Mouse (Mus musculus): ENCODE results near the gene C1qtnf6. TPM values are rescaled to one million over a fixed set of nuclear protein-coding genes. Genes with fewer than 3 reads are reported as not detected.

The C1qtnf6 gene
- polyA plus RNA-seq, 1 experiment from 2014 or later, result 30.4 TPM

GRCm38 (mm10) chr15:78559141-78559979 lies 28.1 kb upstream of the C1qtnf6 start:
- Histone ChIP-seq H3K36me3 (no peaks in the 10 kb centered on the region), H3K4me3 (no peak overlapping the region), H3K27ac (ENCODE audit: poor library complexity, severe bottlenecking) (no peak overlapping the region), H3K4me2 (no peak overlapping the region), H3K9ac (no peak overlapping the region), H3K27me3 (replicated peaks) (no peaks in the 10 kb centered on the region), H3K9me3 (replicated peaks) (no peaks in the 10 kb centered on the region), H3K4me1 (replicated peaks) (peaks cover 5% of the 10 kb centered on the region; the same call in 1 of the 2 replicates)
- ATAC-seq (ENCODE audit: insufficient number of reproducible peaks, low FRiP score), result no peak
- WGBS, result 65% methylated on average over 11 of the region's 11 CpGs

GRCm38 (mm10) chr15:78557693-78558535 lies 26.7 kb upstream of the C1qtnf6 start:
- Histone ChIP-seq H3K36me3 (no peaks in the 10 kb centered on the region), H3K4me3 (no peak overlapping the region), H3K9ac (no peak overlapping the region), H3K4me2 (no peak overlapping the region), H3K4me1 (replicated peaks) (no peaks in the 10 kb centered on the region), H3K9me3 (replicated peaks) (0 out of 2 replicates have a peak, but pooled peaks cover under 1% of the 10 kb centered on the region), H3K27me3 (replicated peaks) (no peaks in the 10 kb centered on the region), H3K27ac (ENCODE audit: poor library complexity, severe bottlenecking) (no peak overlapping the region)
- ATAC-seq (ENCODE audit: insufficient number of reproducible peaks, low FRiP score), result no peak
- 58% methylated on average over 10 of the region's 10 CpGs for WGBS

- Histone ChIP-seq H3K27ac (ENCODE audit: poor library complexity, severe bottlenecking) (no peak overlapping the region), H3K9ac (no peak overlapping the region), H3K27me3 (replicated peaks) (no peaks in the 10 kb centered on the region), H3K4me3 (peak overlapping the region; percentile 24), H3K36me3 (no peaks in the 10 kb centered on the region), H3K9me3 (replicated peaks) (peaks cover 20% of the 10 kb centered on the region; the same call in 1 of the 2 replicates), H3K4me1 (replicated peaks) (no peaks in the 10 kb centered on the region), H3K4me2 (peak overlapping the region; percentile 41)
- WGBS, result 55% methylated on average over 25 of the region's 25 CpGs
- ATAC-seq (ENCODE audit: insufficient number of reproducible peaks, low FRiP score), result no peak
These were observed 23.5 kb upstream of the C1qtnf6 start for GRCm38 (mm10) chr15:78554545-78555313.

GRCm38 (mm10) chr15:78549189-78549734 lies 18.0 kb upstream of the C1qtnf6 start:
- Histone ChIP-seq H3K4me3 (no peak overlapping the region), H3K9me3 (replicated peaks) (peaks cover 20% of the 10 kb centered on the region; the same call in 1 of the 2 replicates), H3K36me3 (no peaks in the 10 kb centered on the region), H3K4me2 (no peak overlapping the region), H3K27ac (ENCODE audit: poor library complexity, severe bottlenecking) (no peak overlapping the region), H3K4me1 (replicated peaks) (peaks cover 17% of the 10 kb centered on the region), H3K27me3 (replicated peaks) (peaks cover 20% of the 10 kb centered on the region), H3K9ac (no peak overlapping the region)
- ATAC-seq (ENCODE audit: insufficient number of reproducible peaks, low FRiP score), result no peak
- WGBS, result 67% methylated on average over 4 of the region's 4 CpGs

- Histone ChIP-seq H3K36me3 (no peaks in the 10 kb centered on the region), H3K4me3 (no peak overlapping the region), H3K9ac (no peak overlapping the region), H3K9me3 (replicated peaks) (peaks cover 20% of the 10 kb centered on the region; the same call in 1 of the 2 replicates), H3K27ac (ENCODE audit: poor library complexity, severe bottlenecking) (no peak overlapping the region), H3K4me2 (no peak overlapping the region), H3K27me3 (replicated peaks) (peaks cover 26% of the 10 kb centered on the region), H3K4me1 (replicated peaks) (peaks cover 17% of the 10 kb centered on the region)
- 71% methylated on average over 8 of the region's 8 CpGs for whole genome bisulfite sequencing
- no peak for ATAC-seq (ENCODE audit: insufficient number of reproducible peaks, low FRiP score)
These were observed 17.5 kb upstream of the C1qtnf6 start for GRCm38 (mm10) chr15:78548711-78549110.

GRCm38 (mm10) chr15:78548336-78548665 lies 17.1 kb upstream of the C1qtnf6 start:
- Histone ChIP-seq H3K4me3 (no peak overlapping the region), H3K27ac (ENCODE audit: poor library complexity, severe bottlenecking) (peak overlapping the region; percentile 16; the same call in 1 of the 2 replicates), H3K4me1 (replicated peaks) (peaks cover 17% of the 10 kb centered on the region), H3K9ac (peak overlapping the region; percentile 6; the same call in 1 of the 2 replicates), H3K9me3 (replicated peaks) (peaks cover 20% of the 10 kb centered on the region; the same call in 1 of the 2 replicates), H3K36me3 (no peaks in the 10 kb centered on the region), H3K27me3 (replicated peaks) (peaks cover 30% of the 10 kb centered on the region), H3K4me2 (no peak overlapping the region)
- no peak for ATAC-seq (ENCODE audit: insufficient number of reproducible peaks, low FRiP score)
- WGBS, result 34% methylated on average over 3 of the region's 3 CpGs

- peak overlapping the region; percentile 6; the same call in 1 of the 2 replicates for H3K9ac ChIP-seq
- H3K27ac ChIP-seq (ENCODE audit: poor library complexity, severe bottlenecking), result peak overlapping the region; percentile 16; the same call in 1 of the 2 replicates
- no peak for ATAC-seq (ENCODE audit: insufficient number of reproducible peaks, low FRiP score)
These were observed 16.5 kb upstream of the C1qtnf6 start for GRCm38 (mm10) chr15:78547415-78548335.

GRCm38 (mm10) chr15:78546060-78546459 lies 14.8 kb upstream of the C1qtnf6 start:
- Histone ChIP-seq H3K4me2 (no peak overlapping the region), H3K27ac (ENCODE audit: poor library complexity, severe bottlenecking) (no peak overlapping the region), H3K9me3 (replicated peaks) (0 out of 2 replicates have a peak, but pooled peaks cover 4% of the 10 kb centered on the region), H3K4me3 (no peak overlapping the region), H3K4me1 (replicated peaks) (peaks cover 39% of the 10 kb centered on the region), H3K27me3 (replicated peaks) (peaks cover 38% of the 10 kb centered on the region), H3K36me3 (no peaks in the 10 kb centered on the region), H3K9ac (no peak overlapping the region)
- no peak for ATAC-seq (ENCODE audit: insufficient number of reproducible peaks, low FRiP score)
- WGBS, result 72% methylated on average over 4 of the region's 4 CpGs

More at GRCm38 (mm10) chr15:78547415-78548335, 16.5 kb upstream of the C1qtnf6 start:
- Histone ChIP-seq H3K4me2 (no peak overlapping the region), H3K4me1 (replicated peaks) (peaks cover 23% of the 10 kb centered on the region), H3K27me3 (replicated peaks) (peaks cover 34% of the 10 kb centered on the region), H3K9me3 (replicated peaks) (peaks cover 16% of the 10 kb centered on the region; the same call in 1 of the 2 replicates), H3K4me3 (no peak overlapping the region), H3K36me3 (no peaks in the 10 kb centered on the region)
- 40% methylated on average over 5 of the region's 5 CpGs for WGBS

- Histone ChIP-seq H3K4me1 (replicated peaks) (peaks cover 42% of the 10 kb centered on the region), H3K4me2 (no peak within 1 kb of the TSS), H3K27ac (ENCODE audit: poor library complexity, severe bottlenecking) (no peak within 1 kb of the TSS), H3K27me3 (replicated peaks) (peaks cover 53% of the 10 kb centered on the region), H3K36me3 (no peaks in the 10 kb centered on the region), H3K9me3 (replicated peaks) (no peaks in the 10 kb centered on the region), H3K4me3 (no peak within 1 kb of the TSS), H3K9ac (no peak within 1 kb of the TSS)
- WGBS, result 11% methylated on average over 14 of the region's 14 CpGs
- no peak for ATAC-seq (ENCODE audit: insufficient number of reproducible peaks, low FRiP score)
These were observed 13.4 kb upstream of the C1qtnf6 start, which contains the start of gene Sstr3 for GRCm38 (mm10) chr15:78544561-78545001. Gene Sstr3, minus strand, starts transcription at chr15:78544685.
